Mouse (Mus musculus) ovary, postnatal 36 days (tissue): ENCODE results near the gene Myo1d.

Source experiments
- DNase-seq: peaks from one replicate; pipeline ENCODE4 v3.0.0; 2022; ENCODE audit warnings: low spot score, mixed read lengths

Myo1d gene

GRCm38 (mm10) chr11:80614949-80615725, 164.7 kb downstream of the Myo1d start:
- no peak for DNase-seq

DNA sequence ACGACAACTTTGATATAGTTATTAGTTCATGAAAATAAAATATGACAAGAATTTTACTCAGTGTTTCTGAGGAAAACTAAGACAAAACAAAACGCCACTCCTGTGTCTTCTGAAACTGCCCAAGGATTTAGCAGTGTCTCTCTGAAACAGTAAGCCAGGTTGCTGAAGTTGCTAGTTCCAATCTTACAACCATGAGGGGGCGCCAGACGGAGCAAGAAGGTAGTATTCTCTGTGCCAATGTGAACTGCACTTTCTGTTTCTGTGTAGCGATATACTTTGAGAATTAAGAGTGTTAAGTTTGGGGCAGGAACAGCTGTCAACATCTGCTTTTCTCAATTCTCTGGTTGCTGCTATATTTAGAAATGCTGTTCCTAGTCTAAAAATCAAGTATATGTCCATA, 165.4 kb downstream of the Myo1d start:
- DNase-seq: no peak

GRCm38 (mm10) chr11:80613534-80613933, 166.3 kb downstream of the Myo1d start:
- DNase-seq: peak; percentile 46

GRCm38 (mm10) chr11:80602707-80603441, 177.0 kb downstream of the Myo1d start:
- no peak for DNase-seq

DNA sequence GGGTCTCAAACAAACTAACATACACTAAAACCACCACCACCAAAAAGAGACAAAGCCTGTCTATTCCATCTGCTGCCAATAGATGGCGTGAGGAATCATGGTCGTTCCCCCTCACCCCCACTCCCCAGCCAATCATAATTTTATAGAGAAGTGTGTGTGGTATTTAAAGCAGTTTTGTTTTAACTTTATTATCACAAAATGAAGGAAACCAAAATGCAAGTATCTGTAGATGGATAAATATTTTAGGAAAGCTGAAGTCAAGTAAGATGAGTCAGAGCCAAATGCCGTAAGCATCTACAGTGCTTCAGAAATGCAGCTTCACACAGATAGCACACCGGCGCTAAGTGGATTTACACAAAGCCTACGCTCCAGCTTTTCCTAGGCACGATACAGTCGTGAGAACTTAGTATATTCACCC, 177.8 kb downstream of the Myo1d start:
- no peak for DNase-seq

DNA sequence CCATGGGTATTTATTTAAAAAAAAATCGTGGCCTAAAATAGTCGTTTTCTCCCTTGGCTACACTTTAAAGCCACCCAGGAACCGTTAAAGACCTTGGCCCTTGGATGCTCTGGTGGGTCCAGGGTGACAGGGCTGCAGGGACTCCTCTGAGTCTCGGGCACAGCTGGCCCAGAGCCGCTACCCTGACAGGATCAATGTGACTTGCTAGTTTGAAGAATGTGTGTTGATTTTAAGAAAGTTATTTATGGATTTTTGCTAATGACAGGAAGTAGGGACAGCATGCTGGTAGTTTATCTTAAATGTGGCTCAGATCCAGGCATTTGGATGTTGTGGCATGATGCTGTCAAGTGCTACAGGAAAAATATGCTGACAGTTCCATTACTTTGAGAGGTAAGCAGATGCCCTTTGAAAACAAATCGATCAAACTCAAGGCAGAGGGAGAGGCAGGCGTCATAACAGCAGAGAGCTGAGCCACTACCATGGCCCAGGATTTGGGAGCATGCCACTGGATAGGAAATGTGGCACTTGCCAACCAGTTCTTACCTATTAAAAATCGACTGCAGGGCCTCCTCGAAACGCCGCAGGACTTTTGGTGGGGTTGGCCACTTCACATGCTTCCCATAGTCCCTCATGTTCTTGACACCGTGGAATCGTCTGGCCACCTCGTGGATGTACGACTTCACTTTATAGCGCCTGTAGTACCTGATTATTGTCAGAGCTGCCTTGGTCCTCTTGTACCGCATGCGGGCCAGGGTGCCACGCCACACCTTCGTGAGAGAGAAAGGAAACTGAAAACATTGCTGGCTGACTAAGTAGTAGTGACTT, 178.6 kb downstream of the Myo1d start:
- no peak for DNase-seq

DNA sequence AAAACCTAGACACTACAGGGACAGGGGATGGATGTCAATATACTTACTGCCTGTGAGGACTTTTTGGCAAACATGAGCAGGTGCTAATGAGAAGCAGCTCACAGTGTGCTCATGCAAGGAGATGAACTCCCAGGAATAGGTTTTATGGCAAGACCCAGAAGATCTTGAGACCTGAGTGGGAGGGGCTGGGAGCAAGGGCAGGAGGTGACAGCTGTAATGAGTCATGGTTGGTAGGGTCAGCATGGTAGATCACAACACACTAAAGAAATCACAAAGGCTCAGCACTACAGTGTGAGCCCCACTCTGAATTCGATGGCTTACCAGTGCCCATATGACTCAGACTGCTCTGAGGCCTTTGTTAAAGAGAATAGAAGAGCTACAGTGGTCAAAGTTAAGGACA, 184.3 kb downstream of the Myo1d start:
- no peak for DNase-seq

DNA sequence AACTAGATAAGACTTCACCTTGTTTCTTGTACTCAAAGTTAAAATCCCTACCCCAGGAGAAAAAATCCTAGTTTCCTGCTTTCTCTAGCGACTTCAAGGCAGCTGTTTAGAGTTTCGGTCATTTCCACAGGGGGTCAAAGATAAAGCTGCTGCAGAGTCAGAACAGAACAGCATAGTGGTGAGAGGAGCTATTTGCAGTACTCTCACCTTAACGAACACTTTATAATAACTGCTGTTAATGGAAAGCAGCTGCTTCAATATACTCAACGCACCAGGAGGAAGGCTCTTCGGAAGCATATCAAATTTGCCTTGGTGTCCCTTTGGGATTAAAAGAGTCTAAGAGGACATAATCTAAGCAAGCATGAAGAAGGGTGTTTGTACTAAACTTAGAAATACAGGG, 190.4 kb downstream of the Myo1d start:
- DNase-seq: no peak

DNA sequence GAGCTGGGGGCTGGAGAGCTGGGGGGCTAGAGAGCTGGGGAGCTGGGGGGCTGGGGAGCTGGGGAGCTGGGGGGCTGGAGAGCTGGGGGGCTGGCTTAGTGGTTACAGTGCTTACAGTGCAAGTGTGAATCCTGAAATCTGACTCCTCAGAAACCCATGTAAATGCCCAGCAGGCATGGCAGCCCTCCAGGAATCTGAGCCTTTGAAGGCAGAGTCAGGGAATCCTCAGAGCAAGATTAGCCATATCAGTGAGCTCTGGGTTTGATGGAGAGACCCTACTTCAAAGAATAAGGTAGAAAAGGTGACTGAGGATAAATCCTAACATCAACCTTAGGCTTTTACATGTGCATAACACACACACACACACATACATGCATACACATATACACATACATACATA, 194.1 kb downstream of the Myo1d start:
- DNase-seq: no peak

DNA sequence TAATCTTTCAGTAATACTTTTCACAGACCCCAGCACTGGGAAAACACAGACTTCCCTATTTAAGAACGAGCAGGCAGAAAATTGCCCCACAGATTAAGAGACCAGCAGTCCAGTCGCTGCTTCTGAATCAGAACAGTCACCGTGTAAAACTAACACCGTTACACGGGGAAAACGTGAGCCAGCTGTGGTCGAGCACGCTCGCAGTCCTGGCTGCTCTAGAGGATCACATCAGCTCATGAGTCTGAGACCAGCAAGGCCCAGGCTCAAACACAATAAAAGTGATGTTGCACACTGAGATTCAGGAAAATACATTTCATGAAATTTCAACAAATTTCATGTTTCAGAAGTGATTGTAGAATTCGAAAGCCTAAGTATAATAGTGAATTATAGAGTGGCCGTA, 194.6 kb downstream of the Myo1d start:
- DNase-seq: no peak

DNA sequence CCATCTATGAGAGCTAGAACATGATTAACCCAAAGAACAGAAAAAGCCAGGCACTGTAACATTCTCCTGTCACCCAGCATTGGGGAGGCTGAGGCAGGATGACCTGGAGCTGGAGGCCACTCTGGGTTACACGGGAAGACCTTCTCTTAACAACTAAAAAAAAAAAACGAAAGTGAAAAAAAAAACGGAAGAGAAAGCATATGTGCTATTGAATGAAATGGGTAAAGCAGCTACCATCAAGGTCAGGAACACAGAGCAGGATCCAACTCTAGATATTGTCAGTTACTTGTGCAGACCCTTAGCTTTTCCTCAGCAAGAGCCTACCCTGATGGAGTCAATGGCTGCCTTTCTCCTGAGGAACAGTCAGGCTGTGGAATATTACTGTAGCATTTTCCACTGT, 199.3 kb downstream of the Myo1d start:
- DNase-seq: no peak

DNA sequence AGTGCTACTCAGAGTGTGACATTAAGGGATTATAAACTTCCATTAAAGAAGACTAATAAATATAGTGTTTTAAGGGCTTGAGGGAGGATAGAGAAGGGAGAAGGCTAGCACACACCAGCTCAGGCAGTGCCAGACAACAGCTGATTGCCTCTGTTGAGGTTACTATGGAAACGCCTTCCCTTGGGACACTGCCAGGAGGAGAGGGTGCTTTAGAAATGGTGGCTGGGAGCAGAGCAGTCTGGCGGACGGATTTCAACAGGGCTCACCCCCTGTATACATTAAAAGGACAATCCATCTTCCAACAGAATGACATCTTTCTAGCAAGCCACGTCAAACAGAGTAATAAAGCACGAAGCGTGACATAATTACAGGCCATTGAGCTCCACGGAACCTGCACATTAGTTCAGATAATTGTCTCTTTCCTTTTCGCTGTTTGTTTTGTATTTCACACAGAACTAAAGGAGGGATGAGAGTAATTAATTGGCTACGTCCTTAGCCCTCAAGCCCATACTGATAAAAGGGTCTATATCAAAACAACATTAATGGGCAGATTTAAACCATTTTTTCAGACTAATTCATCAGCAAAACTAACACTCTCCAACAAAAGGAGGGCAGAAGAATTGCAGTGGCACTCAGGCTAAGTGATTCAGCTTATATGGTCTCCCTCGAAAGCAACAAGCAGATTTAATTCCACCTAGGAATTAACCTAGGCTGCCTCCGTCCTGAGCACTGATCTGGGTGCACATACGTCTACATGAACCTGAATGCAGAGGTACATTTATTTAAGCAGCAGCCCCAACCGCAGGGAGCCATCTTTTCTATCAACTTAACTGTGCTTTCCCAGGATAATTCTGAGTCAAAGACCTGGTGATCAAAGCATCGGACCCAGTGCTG, 201.8 kb downstream of the Myo1d start:
- peak; percentile 71 for DNase-seq

DNA sequence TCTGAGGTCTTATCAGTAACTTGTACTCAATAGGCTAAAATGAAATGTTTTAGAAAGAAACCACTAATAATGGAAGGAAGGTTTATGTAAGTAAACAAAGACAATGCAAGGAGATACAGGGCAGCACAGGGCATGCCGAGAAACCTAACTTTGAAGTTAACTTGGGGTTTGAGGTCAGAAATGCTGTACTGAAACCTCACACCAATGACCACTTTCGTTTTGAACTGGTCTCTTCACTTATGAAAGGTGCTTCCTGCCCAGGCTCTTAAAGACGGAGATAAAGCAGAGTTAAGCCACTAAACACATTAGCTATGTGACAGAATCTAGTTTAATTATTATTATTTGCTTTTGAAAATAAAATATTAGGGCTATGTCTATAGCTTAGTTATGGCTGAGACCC, 204.0 kb downstream of the Myo1d start:
- DNase-seq: no peak

- no peak for DNase-seq
These were observed 213.5 kb downstream of the Myo1d start for GRCm38 (mm10) chr11:80566286-80566685.

- peak; percentile 7 for DNase-seq
These were observed 214.6 kb downstream of the Myo1d start for GRCm38 (mm10) chr11:80564975-80565965.

- DNase-seq: no peak
These were observed 217.3 kb downstream of the Myo1d start for GRCm38 (mm10) chr11:80562479-80562878.

DNA sequence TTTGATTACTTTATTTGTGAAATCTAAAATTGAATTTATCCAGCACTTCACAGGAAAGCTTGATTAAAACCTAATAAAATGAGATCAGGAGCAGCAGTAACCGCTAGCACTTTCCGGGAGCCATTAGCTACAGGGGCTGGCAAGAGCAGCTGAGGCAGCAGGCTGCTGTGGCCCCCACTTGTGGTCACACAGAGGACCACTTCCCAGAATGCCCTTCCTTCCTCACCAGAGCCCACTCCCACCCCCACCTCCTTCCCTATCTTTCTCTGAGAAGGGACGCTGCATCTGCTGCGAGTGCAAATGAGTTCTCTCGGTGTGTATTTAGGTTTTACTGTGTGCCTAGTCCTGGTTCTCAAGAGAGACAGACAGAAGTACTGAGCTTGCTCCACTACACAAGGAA, 219.1 kb downstream of the Myo1d start:
- no peak for DNase-seq

GRCm38 (mm10) chr11:80555416-80555815, 224.4 kb downstream of the Myo1d start:
- DNase-seq: no peak

DNA sequence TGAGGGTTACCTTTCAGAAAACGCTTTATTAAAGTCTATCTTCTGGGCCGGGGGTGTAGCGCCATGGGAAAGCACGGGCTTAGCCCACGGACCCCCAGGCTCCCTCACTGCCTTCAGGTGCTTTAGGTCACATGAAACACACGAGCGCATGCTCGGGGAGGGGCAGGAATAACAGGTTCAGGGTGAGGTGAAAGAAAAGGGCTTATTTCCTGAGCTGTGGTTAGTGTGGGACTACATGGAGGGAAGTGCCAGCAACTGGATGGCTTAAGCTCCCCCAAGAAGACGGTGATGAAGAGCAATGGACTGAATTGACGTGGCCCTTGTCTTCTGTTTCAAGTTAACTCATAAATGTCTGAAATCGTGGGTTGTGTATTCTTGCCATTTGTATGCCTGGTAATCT, 226.8 kb downstream of the Myo1d start:
- DNase-seq: no peak

DNA sequence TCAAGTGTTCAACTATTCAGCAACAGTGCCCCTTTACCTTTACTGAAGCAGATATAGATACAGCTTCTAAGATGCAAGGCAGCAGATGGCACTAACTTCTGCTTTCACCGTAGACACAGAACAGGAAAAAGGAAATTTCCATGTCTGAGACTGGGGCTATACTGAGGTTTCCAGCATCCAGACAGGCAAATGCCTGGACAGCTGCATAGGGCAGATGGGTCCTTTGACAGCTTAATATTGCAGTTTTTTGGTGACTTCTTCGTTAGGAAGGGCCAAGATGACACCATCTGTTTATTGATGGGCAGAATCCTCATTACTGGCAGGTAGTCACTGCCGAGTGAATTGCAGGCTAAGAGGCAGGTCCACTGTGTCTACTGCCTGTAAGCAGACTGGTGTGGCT, 228.2 kb downstream of the Myo1d start:
- DNase-seq: no peak
